Mouse (Mus musculus) liver, embryonic 14.5 days (tissue): Measurements from ENCODE around the gene Ptprn2.

ENCODE experiments used
- CTCF ChIP-seq: IDR thresholded peaks from 2 replicates; pipeline ENCODE4 v1.5.1; 2016; ENCODE audit warnings: antibody characterized with exemption, low read depth, control low read depth
- EP300 ChIP-seq: IDR thresholded peaks from 2 replicates; pipeline ENCODE4 v1.6.1; 2016; ENCODE audit warnings: antibody characterized with exemption, low read depth

GRCm38 (mm10) chr12:117058975-117059374 lies 573.5 kb downstream of the Ptprn2 start:
- TF ChIP-seq CTCF (no peak), EP300 (no peak)
